Mouse (Mus musculus) cerebellum, postnatal 25 days (tissue): ENCODE measurements around the gene Vmn2r71.

Experiments
- DNase-seq, 2 experiments: peaks; one replicate each; pipeline ENCODE4 v3.0.0; 2021; ENCODE audit warnings: mixed read lengths in 2 of 2

The Vmn2r71 gene

DNA sequence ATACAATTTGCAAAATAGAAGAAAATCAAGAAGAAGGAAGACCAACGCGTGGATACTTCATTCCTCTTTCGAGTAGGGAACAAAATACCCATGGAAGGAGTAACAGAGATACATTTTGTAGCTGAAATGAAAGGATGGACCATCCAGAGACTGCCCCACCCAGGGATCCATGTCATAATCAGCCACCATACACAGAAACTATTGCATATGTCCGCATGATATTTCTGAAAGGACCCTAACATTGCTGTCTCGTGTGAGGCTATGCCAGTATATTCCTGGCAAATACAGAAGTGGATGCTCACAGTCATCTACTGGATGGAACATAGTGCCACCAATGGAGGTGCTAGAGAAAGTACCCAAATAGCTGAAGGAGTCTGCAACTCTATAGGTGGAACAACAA is at the start of gene Vmn2r71:
Gene Vmn2r71, plus strand, starts transcription at position 301 of the 400 bp plus-strand sequence.
- no peak for DNase-seq

DNA sequence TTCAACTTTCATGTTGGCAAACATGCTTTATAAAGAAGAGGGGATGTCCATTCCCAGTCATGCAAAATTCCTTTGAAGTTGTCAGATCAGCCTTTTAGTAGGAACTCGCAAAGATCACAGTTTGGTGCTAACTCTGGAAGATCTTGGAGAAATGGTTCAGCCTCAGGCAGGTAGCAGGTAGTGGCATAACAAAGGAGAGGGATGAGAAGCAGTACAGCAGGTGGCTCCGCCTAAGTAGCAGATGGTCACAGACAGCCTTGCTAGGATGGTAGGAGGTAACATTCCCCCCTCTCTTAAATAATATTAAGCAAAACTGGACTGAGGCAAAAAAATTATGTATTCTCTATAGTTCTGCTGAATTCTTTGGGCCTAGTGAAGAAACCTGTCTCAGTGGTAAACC is 20.8 kb upstream of the Vmn2r71 start:
- DNase-seq = no peak

DNA sequence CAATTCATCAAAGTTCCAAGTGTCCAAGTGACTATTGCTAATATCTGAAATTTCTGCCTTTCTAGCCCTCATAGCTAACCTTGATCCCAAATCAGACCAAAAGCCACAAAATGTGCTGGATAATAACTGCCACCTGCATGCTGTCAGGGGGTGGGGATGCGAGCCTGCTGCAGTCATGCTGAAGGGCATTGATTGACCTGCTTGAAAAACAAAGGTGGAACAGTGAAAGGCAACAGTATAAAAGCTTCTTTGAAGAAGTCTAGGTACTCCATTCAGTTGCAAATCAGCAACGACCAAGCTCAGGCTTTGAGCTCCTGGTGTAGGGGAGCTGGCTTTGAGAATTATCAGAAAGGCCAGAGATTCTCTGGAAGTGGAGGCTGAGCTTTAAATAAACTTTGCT is 19.8 kb upstream of the Vmn2r71 start:
- DNase-seq = no peak

DNA sequence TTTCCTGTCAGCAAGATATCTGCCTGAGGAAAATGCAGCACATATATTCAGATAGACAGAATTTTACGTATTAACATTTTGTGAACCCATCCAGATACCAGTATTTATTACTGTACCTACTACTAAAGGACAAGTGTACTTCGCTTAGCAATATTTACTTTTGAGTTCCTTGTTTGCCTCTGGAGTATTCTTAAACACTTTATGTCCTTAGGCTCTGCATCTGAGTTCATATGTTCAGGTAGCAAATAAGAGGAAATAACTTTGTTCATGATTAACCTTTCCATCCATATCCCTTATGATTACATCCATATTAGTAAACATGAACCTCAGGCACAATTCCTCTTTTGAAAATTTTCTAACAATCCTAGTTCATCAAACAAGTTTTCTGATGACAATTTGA is 6.2 kb downstream of the Vmn2r71 start, which contains the start of gene Vmn2r70:
Gene Vmn2r70, minus strand, starts transcription at position 101 of the 400 bp plus-strand sequence.
- no peak for DNase-seq
